Mouse (Mus musculus) hindbrain, embryonic 11.5 days (tissue): ENCODE data around the gene Itga6. TPM values are rescaled to one million over a fixed set of nuclear protein-coding genes. Genes with fewer than 3 reads are reported as not detected.
A peak's percentile ranks its signal among the peaks of the same experiment; 100 is the strongest.

Source experiments
- ATAC-seq: fragments of 200-750 bp; cut with Nextera tagmentation; 2 replicates; pipeline ENCODE4 v1.8.0; 2017; ENCODE audit warnings: mild to moderate bottlenecking, moderate TSS enrichment, moderate library complexity; ENCODE audit not compliant: low FRiP score
- DNase-seq: peaks from one replicate; pipeline ENCODE4 v3.0.0-alpha.2; 2015; ENCODE audit warnings: low spot score
- H3K27ac ChIP-seq: fragments of 300-500 bp; sonication (generic); 2 replicates; pipeline ENCODE4 v1.5.1; 2014; ENCODE audit warnings: mild to moderate bottlenecking, low read depth, low read length
- H3K27me3 ChIP-seq: fragments of 300-500 bp; sonication (generic); 2 replicates; pipeline ENCODE4 v1.6.1; 2014; ENCODE audit warnings: mild to moderate bottlenecking, low read length, moderate library complexity, mixed read lengths; ENCODE audit not compliant: control insufficient read depth, insufficient read depth
- H3K36me3 ChIP-seq: fragments of 300-500 bp; sonication (generic); 2 replicates; pipeline ENCODE4 v1.6.1; 2014; ENCODE audit warnings: mild to moderate bottlenecking, low read length, moderate library complexity, mixed read lengths; ENCODE audit not compliant: control insufficient read depth, insufficient read depth
- H3K4me1 ChIP-seq: fragments of 300-500 bp; sonication (generic); replicated peaks from 2 replicates; pipeline ENCODE4 v1.6.1; 2014; ENCODE audit warnings: low read length, mixed read lengths; ENCODE audit not compliant: control insufficient read depth, insufficient read depth
- H3K4me2 ChIP-seq: fragments of 300-500 bp; sonication (generic); replicated peaks from 2 replicates; pipeline ENCODE4 v1.6.1; 2014; ENCODE audit warnings: mild to moderate bottlenecking, low read depth, low read length
- H3K4me3 ChIP-seq: fragments of 300-500 bp; sonication (generic); 2 replicates; pipeline ENCODE4 v1.5.1; 2014; ENCODE audit warnings: low read depth, low read length
- H3K9ac ChIP-seq: fragments of 300-500 bp; sonication (generic); 2 replicates; pipeline ENCODE4 v1.6.1; 2014; ENCODE audit warnings: low read depth, low read length
- H3K9me3 ChIP-seq: fragments of 300-500 bp; sonication (generic); 2 replicates; pipeline ENCODE4 v1.6.1; 2016; ENCODE audit warnings: low read length; ENCODE audit not compliant: control insufficient read depth
- WGBS: fragments of 180-500 bp; shearing (Covaris S2); extraction: QIAGEN DNeasy Blood & Tissue Kit; methylation state at CpG from one replicate; pipeline ENCODE4 v1.1.7; 2014; 5-methylcytosine and 5-hydroxymethylcytosine counted together
- polyA plus RNA-seq: library from polyadenylated mRNA; unstranded; fragments of >200 nt; fragmentation: Nextera tagmentation; extraction: Ambion mirVana; gene quantifications from 2 replicates; pipeline ENCODE4 v1.2.1, GENCODE M21; 2014

The Itga6 gene
- polyA plus RNA-seq, 1 experiment from 2014 or later = 25.5 TPM

DNA sequence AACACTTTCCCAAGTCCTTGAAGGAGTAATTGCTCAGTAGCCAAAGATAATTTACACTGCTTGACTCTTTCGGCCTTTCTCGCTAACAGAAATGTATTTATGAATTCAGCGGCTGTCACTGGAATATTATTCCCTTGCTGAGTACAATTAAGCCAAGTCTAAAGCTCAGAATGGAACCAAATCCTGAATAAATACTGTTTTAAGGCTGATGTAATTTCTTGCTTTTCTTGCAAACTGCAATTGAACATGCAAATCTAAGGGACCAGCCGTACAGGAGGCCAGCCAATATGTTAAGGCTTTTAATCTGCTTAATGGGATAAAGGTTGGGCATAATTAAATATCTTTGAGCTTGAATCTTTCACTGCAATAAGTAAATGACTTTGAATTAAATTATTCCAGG is 2.9 kb upstream of the Itga6 start:
- no peaks in the 10 kb centered on the region for H3K36me3 ChIP-seq
- H3K27ac ChIP-seq = no peak overlapping the region
- peaks cover 7% of the 10 kb centered on the region; the same call in 1 of the 2 replicates for H3K4me1 ChIP-seq
- no peak for DNase-seq
- H3K4me3 ChIP-seq = no peak overlapping the region
- no peak for ATAC-seq
- H3K27me3 ChIP-seq = no peaks in the 10 kb centered on the region
- no peak overlapping the region for H3K9ac ChIP-seq
- 87% methylated on average over 4 of the region's 4 CpGs for WGBS
- H3K9me3 ChIP-seq = no peaks in the 10 kb centered on the region
- no peak overlapping the region for H3K4me2 ChIP-seq

DNA sequence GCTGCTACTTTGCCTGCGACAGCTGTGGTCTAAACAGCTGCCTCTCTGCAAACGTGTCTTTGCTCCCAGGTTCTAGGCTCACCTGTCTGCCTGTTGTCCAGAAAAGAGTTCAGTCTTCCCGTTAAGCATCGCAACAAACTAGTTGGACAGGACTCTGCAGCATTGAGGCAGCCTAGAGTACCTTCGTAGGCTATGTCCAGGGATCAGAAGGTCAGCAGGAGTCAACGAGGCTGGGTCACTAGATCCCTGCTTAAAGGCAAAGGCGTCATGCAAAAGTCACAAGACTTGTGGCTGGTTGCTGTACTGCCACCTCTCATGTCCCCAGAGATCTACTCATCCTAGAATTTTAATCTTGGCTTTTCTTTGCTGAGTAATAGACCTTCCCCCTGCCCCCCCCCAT is 2.0 kb upstream of the Itga6 start:
- no peaks in the 10 kb centered on the region for H3K36me3 ChIP-seq
- H3K9ac ChIP-seq = no peak overlapping the region
- DNase-seq (no peak), ATAC-seq (no peak)
- H3K27me3 ChIP-seq = no peaks in the 10 kb centered on the region
- 58% methylated on average over 7 of the region's 7 CpGs for WGBS
- no peak overlapping the region for H3K4me3 ChIP-seq
- H3K9me3 ChIP-seq = no peaks in the 10 kb centered on the region
- peaks cover 7% of the 10 kb centered on the region; the same call in 1 of the 2 replicates for H3K4me1 ChIP-seq
- H3K4me2 ChIP-seq = no peak overlapping the region
- no peak overlapping the region for H3K27ac ChIP-seq

DNA sequence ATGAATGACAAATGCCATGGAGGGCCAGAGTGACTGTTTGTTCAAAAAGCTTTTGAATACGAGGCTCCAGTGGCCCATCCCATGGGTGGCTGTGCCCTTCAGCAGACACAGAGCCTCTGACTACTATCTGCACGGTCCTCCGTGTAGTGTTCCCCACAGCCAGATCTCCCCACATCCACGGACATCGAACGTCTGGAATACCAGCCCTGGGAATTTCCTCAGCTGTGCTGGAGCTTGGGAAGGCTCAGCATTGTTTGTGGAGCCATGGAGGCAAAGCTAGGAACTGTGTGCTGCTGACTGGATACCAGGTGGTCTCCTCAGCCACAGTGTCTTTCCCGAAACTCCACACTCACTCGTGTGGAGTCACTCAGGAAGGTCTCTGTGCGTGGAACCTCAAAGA is 1.1 kb upstream of the Itga6 start:
- ATAC-seq (no peak), DNase-seq (peak; percentile 27)
- H3K27ac ChIP-seq = no peak overlapping the region
- H3K4me3 ChIP-seq = no peak overlapping the region
- no peak overlapping the region for H3K9ac ChIP-seq
- H3K4me2 ChIP-seq = no peak overlapping the region
- H3K36me3 ChIP-seq = no peaks in the 10 kb centered on the region
- H3K4me1 ChIP-seq = peaks cover 8% of the 10 kb centered on the region; the same call in 1 of the 2 replicates
- WGBS = 14% methylated on average over 9 of the region's 9 CpGs
- no peaks in the 10 kb centered on the region for H3K9me3 ChIP-seq
- H3K27me3 ChIP-seq = no peaks in the 10 kb centered on the region

DNA sequence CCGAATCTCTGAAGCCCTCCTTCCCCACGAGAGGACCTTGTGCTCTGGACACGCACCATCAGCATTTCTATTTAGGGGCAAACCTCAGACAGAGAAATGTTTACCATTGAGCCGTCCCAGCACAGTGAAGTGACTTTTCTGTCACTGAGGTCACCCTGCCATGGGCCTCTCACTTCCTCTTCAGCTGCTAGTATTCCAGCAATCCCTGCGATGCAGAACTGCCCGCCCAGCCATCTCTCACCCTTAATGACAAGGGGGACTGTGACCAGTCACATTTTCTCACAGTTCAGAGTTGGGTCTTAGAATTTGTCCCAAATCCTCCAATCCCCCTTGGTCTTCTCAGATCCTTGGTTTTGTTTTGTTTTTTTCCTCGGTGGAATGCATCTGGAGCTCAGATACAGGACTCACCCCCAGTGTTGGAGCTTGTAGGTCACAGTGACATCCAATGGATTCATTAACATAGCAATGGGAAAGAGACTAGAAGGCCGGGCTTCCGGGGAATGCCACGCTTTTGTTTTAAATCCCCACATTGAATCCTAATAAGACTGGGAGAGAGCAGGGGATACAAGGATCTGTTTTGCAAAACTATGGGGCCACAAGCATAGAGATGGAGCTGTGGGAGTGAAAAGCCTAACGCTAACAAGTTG is 432 bp upstream of the Itga6 start:
- H3K27ac ChIP-seq = no peak overlapping the region
- 0 out of 2 replicates have a peak overlapping the region, but pooled peaks have one; percentile 9 for H3K4me2 ChIP-seq
- ATAC-seq (peak; percentile 45; the same call in 1 of the 2 replicates), DNase-seq (peak; percentile 41)
- no peak overlapping the region for H3K4me3 ChIP-seq
- no peak overlapping the region for H3K9ac ChIP-seq
- peaks cover 10% of the 10 kb centered on the region; the same call in 1 of the 2 replicates for H3K4me1 ChIP-seq
- H3K27me3 ChIP-seq = no peaks in the 10 kb centered on the region
- WGBS = 6% methylated on average over 11 of the region's 11 CpGs
- H3K36me3 ChIP-seq = no peaks in the 10 kb centered on the region
- H3K9me3 ChIP-seq = no peaks in the 10 kb centered on the region

DNA sequence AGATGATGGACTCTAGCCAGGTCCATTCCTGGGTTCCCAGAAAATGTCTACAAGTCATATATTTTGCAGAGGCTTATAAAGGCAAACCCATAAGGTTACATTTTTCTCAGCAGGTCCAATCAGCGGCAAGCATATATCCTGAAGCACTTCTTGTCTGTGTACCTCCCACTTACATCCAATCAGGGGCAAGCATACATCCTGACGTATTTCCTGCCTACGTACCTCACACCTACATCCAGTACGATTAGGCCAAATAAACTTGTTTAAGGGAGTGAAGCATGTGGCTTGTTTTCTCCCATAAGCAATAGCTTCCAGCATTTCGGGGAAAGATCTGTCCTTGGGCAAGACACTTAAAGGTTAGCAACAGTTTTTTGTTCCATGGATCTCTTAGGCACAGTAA is 3.0 kb downstream of the Itga6 start:
- no peak for DNase-seq
- peaks cover 10% of the 10 kb centered on the region; the same call in 1 of the 2 replicates for H3K4me1 ChIP-seq
- no peak overlapping the region for H3K4me3 ChIP-seq
- no peaks in the 10 kb centered on the region for H3K36me3 ChIP-seq
- no peak overlapping the region for H3K4me2 ChIP-seq
- H3K27me3 ChIP-seq = 0 out of 2 replicates have a peak, but pooled peaks cover 3% of the 10 kb centered on the region
- WGBS = 95% methylated on average over 5 of the region's 5 CpGs
- H3K9ac ChIP-seq = no peak overlapping the region
- no peak overlapping the region for H3K27ac ChIP-seq
- no peaks in the 10 kb centered on the region for H3K9me3 ChIP-seq
- ATAC-seq = no peak

DNA sequence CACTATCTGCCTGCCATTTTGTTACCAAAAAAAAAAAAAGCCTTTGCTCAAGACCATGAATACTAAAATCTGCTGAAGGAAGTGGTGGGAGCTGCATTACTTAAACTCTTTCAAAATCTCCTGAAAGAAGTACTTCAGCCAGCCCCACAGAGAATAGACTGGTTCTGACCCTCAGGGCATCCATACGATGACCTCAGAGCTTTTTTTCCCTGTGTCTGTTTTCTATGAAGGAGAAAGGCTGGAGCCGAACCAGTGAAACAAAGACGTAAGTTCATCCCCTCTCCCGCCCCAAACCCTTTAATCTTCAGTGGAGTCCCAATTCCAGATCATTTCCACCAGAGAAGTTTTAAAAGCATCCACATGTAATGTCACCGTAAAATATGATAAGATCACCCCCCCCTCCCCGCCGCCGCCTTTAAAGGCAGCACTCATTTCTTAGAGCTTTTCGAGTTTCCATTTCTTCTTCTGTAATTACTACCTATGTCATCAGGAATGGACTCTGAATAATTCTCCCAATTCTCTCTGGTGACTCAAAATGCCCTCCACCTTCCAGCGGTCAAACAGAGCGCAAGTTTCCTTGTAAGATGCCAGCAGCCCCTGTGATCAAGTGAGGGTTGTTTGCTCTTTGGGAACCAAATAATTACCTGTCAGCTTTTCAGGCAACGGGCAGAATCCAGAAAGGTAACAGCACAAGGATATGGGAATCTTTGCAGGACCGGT is 4.1 kb downstream of the Itga6 start:
- H3K4me2 ChIP-seq = peak overlapping the region; percentile 4; the same call in 1 of the 2 replicates
- DNase-seq (peak; percentile 24), ATAC-seq (no peak)
- 0 out of 2 replicates have a peak, but pooled peaks cover 3% of the 10 kb centered on the region for H3K27me3 ChIP-seq
- peaks cover 7% of the 10 kb centered on the region; the same call in 1 of the 2 replicates for H3K4me1 ChIP-seq
- no peak overlapping the region for H3K9ac ChIP-seq
- H3K4me3 ChIP-seq = no peak overlapping the region
- H3K36me3 ChIP-seq = no peaks in the 10 kb centered on the region
- 33% methylated on average over 13 of the region's 13 CpGs for WGBS
- 0 out of 2 replicates have a peak overlapping the region, but pooled peaks have one; percentile 7 for H3K27ac ChIP-seq
- H3K9me3 ChIP-seq = no peaks in the 10 kb centered on the region

DNA sequence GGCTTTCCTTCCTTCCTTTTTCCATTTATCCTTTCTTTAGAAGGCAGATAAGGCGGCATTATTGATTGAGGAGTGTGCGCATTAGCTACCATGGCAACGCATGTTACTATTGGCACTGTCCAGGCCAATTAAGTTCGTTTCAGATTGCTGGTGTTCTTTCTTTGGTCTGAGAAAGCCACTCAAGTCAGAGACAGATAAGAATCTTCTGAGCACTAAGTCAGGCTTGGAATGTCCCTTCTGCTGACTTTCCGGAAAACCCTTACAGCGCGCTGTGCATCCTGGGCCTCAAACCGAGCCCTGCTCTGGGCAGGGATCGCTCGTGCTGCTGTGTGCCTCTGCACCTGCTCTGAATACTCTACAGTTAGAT is 4.7 kb downstream of the Itga6 start:
- 56% methylated on average over 10 of the region's 10 CpGs for WGBS
- 0 out of 2 replicates have a peak, but pooled peaks cover 3% of the 10 kb centered on the region for H3K27me3 ChIP-seq
- H3K4me1 ChIP-seq = 0 out of 2 replicates have a peak, but pooled peaks cover 3% of the 10 kb centered on the region
- no peak overlapping the region for H3K4me2 ChIP-seq
- DNase-seq (peak; percentile 44), ATAC-seq (no peak)
- no peak overlapping the region for H3K9ac ChIP-seq
- H3K36me3 ChIP-seq = no peaks in the 10 kb centered on the region
- H3K9me3 ChIP-seq = no peaks in the 10 kb centered on the region
- H3K27ac ChIP-seq = no peak overlapping the region
- no peak overlapping the region for H3K4me3 ChIP-seq

DNA sequence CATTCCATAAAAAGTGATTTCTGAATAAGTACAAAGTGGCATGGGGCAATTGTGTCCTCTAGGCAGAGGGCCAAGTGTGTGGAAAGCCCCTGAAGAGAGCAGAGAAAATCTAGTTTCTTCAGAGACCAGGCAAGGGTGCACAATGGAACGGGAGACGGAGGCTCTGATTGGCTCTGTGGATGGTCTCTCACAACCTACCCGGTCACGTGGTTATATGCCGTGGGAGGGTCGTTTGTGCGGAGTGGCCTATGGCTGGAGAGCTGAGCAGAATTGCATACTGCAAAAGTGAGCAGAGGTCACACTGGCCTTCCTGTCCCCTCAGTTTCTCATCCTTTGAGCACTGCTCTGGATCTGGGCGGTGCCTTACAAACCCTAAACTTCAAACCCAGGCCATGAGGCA is 5.9 kb downstream of the Itga6 start:
- no peak overlapping the region for H3K9ac ChIP-seq
- no peak for DNase-seq
- no peak overlapping the region for H3K4me3 ChIP-seq
- H3K4me1 ChIP-seq = 0 out of 2 replicates have a peak, but pooled peaks cover 3% of the 10 kb centered on the region
- 84% methylated on average over 8 of the region's 8 CpGs for WGBS
- H3K36me3 ChIP-seq = no peaks in the 10 kb centered on the region
- no peaks in the 10 kb centered on the region for H3K9me3 ChIP-seq
- 0 out of 2 replicates have a peak, but pooled peaks cover 3% of the 10 kb centered on the region for H3K27me3 ChIP-seq
- no peak overlapping the region for H3K27ac ChIP-seq
- no peak overlapping the region for H3K4me2 ChIP-seq
- ATAC-seq = no peak
